Mouse (Mus musculus): Measurements from ENCODE around the gene Pnmal2. TPM values are rescaled to one million over a fixed set of nuclear protein-coding genes. Genes with fewer than 3 reads are reported as not detected.

The Pnmal2 gene
- polyA plus RNA-seq, 1 experiment from 2014 or later: 12.2 TPM

DNA sequence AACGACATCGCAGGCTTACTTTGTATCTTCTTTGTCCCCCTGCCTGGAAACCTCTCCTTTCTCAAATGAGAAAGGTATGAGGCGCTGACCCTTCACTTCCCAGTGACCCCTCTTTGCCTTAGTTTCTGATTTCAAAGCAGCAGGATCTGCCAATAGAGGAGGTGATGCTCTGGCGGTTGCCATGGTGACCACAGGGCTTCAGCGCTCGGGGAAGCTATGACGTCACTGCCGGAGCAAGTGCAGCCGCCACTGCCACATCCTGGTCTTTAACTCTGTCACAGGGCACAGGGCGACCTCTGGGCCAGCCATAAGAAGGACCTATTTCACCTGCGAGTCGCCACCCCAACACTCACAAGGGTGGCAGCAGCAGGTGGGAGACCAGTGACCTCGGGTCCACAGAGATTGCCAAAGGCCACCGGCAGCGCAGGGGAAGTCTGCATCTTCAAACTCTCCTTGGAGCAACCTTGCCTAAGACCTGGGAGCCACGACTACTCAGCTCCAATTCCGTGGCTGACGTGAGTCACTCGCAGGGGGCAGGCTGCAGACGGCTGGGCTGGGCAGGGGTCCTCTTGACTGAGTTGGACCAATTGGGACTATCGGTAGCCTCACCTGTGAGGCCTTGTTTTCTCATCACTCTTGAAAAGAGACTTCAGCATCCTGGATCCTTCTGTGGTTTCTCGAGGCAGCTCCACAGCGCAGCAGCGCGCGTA is 38.5 kb downstream of the Pnmal2 start, which contains the start of gene Gm42372:
Gene Gm42372, plus strand, starts transcription at position 228 of the 710 bp plus-strand sequence.
- WGBS: 22% methylated on average over 26 of the region's 26 CpGs
- H3K9me3 ChIP-seq: no peaks in the 10 kb centered on the region
- peaks cover 49% of the 10 kb centered on the region for H3K4me1 ChIP-seq (replicated peaks)
- peak within 1 kb of the TSS; percentile 82 for H3K27ac ChIP-seq
- no peaks in the 10 kb centered on the region for H3K27me3 ChIP-seq (ENCODE audit: insufficient read depth, poor library complexity, severe bottlenecking)
- H3K4me3 ChIP-seq: peak within 1 kb of the TSS; percentile 53
- peak; percentile 87 for DNase-seq (ENCODE audit: low spot score)
- H3K36me3 ChIP-seq: peaks cover 6% of the 10 kb centered on the region; the same call in 1 of the 2 replicates

GRCm38 (mm10) chr7:16987541-16988149 is 43.2 kb downstream of the Pnmal2 start:
- Histone ChIP-seq H3K36me3 (peaks cover 6% of the 10 kb centered on the region; the same call in 1 of the 2 replicates), H3K27ac (0 out of 2 replicates have a peak overlapping the region, but pooled peaks have one; percentile 18), H3K4me3 (no peak overlapping the region), H3K4me1 (replicated peaks) (peaks cover 53% of the 10 kb centered on the region), H3K27me3 (ENCODE audit: insufficient read depth, poor library complexity, severe bottlenecking) (no peaks in the 10 kb centered on the region), H3K9me3 (peaks cover 4% of the 10 kb centered on the region; the same call in 1 of the 2 replicates)
- WGBS: 72% methylated on average over 7 of the region's 7 CpGs
- DNase-seq (ENCODE audit: low spot score): no peak

DNA sequence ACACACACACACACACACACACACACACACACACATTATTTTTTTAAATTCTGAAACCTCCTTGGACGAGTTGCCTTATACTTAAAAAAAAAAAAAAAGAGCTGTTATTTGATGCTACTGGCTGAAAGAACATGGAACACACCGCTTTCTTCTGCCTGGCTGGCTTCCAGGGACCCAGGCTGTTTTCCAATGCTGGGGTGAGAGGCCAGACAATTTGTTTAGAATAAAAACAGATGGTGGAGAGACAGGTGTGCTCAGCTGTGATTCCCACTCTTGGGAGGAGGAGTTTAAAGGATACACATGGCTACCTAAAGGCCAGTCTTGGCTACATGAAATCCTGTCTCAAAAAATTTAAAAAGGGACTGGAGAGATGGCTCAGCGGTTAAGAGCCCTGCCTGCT is 43.9 kb downstream of the Pnmal2 start:
- WGBS: 71% methylated on average over 3 of the region's 3 CpGs
- H3K27me3 ChIP-seq (ENCODE audit: insufficient read depth, poor library complexity, severe bottlenecking): no peaks in the 10 kb centered on the region
- peak overlapping the region; percentile 18; the same call in 1 of the 2 replicates for H3K27ac ChIP-seq
- H3K9me3 ChIP-seq: peaks cover 4% of the 10 kb centered on the region; the same call in 1 of the 2 replicates
- peaks cover 6% of the 10 kb centered on the region; the same call in 1 of the 2 replicates for H3K36me3 ChIP-seq
- peaks cover 49% of the 10 kb centered on the region for H3K4me1 ChIP-seq (replicated peaks)
- H3K4me3 ChIP-seq: no peak overlapping the region
- DNase-seq (ENCODE audit: low spot score): no peak

- Histone ChIP-seq H3K4me3 (no peak overlapping the region), H3K27ac (peak overlapping the region; percentile 87), H3K36me3 (peaks cover 8% of the 10 kb centered on the region; the same call in 1 of the 2 replicates), H3K4me1 (replicated peaks) (peaks cover 57% of the 10 kb centered on the region), H3K27me3 (ENCODE audit: insufficient read depth, poor library complexity, severe bottlenecking) (peaks cover 3% of the 10 kb centered on the region; the same call in 1 of the 2 replicates), H3K9me3 (peaks cover 8% of the 10 kb centered on the region)
- no peak for DNase-seq (ENCODE audit: low spot score)
- WGBS: 34% methylated on average over 15 of the region's 15 CpGs
Measured at GRCm38 (mm10) chr7:16990006-16990744, 45.7 kb downstream of the Pnmal2 start.

GRCm38 (mm10) chr7:16991681-16992450 is 47.4 kb downstream of the Pnmal2 start:
- Histone ChIP-seq H3K4me1 (replicated peaks) (peaks cover 73% of the 10 kb centered on the region), H3K4me3 (peak overlapping the region; percentile 27; the same call in 1 of the 2 replicates), H3K27me3 (ENCODE audit: insufficient read depth, poor library complexity, severe bottlenecking) (peaks cover 5% of the 10 kb centered on the region; the same call in 1 of the 2 replicates), H3K9me3 (peaks cover 8% of the 10 kb centered on the region), H3K36me3 (peaks cover 20% of the 10 kb centered on the region), H3K27ac (peak overlapping the region; percentile 88)
- DNase-seq (ENCODE audit: low spot score): peak; percentile 84
- WGBS: 63% methylated on average over 18 of the region's 18 CpGs

GRCm38 (mm10) chr7:16992451-16992807 is 47.9 kb downstream of the Pnmal2 start, which contains the start of gene Ccdc8:
Gene Ccdc8, plus strand, starts transcription at chr7:16992708.
- H3K27me3 ChIP-seq (ENCODE audit: insufficient read depth, poor library complexity, severe bottlenecking): peaks cover 5% of the 10 kb centered on the region; the same call in 1 of the 2 replicates
- H3K9me3 ChIP-seq: peaks cover 8% of the 10 kb centered on the region
- peak within 1 kb of the TSS; percentile 66 for H3K4me3 ChIP-seq
- H3K4me1 ChIP-seq (replicated peaks): peaks cover 72% of the 10 kb centered on the region
- no peak for DNase-seq (ENCODE audit: low spot score)
- peak within 1 kb of the TSS; percentile 92 for H3K27ac ChIP-seq
- WGBS: 95% methylated on average over 5 of the region's 5 CpGs
- peaks cover 24% of the 10 kb centered on the region for H3K36me3 ChIP-seq

GRCm38 (mm10) chr7:16993651-16994399 is 49.3 kb downstream of the Pnmal2 start:
- H3K4me1 ChIP-seq (replicated peaks): peaks cover 63% of the 10 kb centered on the region
- DNase-seq (ENCODE audit: low spot score): peak; percentile 85
- H3K4me3 ChIP-seq: peak overlapping the region; percentile 66
- peaks cover 5% of the 10 kb centered on the region; the same call in 1 of the 2 replicates for H3K27me3 ChIP-seq (ENCODE audit: insufficient read depth, poor library complexity, severe bottlenecking)
- peaks cover 38% of the 10 kb centered on the region for H3K36me3 ChIP-seq
- peak overlapping the region; percentile 92 for H3K27ac ChIP-seq
- WGBS: 2% methylated on average over 27 of the region's 27 CpGs
- peaks cover 8% of the 10 kb centered on the region for H3K9me3 ChIP-seq

DNA sequence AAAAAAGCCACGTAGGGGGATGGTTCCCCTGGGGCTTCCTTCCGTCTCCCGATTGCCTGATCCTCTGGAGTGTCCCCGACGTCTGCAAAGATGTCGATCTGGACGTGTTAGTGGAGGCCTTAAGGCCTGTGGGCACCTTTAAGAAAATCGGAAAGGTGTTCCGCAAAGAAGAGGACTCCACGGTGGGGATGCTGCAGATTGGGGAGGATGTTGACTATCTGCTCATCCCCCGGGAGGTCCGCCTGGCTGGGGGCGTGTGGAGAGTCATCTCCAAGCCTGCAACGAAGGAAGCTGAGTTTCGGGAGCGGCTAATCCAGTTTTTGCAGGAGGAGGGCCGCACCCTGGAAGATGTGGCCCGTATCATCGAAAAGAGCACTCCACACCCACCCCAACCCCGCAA is 49.9 kb downstream of the Pnmal2 start:
- H3K27ac ChIP-seq: peak overlapping the region; percentile 92
- DNase-seq (ENCODE audit: low spot score): no peak
- H3K4me1 ChIP-seq (replicated peaks): peaks cover 63% of the 10 kb centered on the region
- WGBS: 13% methylated on average over 20 of the region's 20 CpGs
- H3K36me3 ChIP-seq: peaks cover 42% of the 10 kb centered on the region
- H3K4me3 ChIP-seq: peak overlapping the region; percentile 66
- peaks cover 5% of the 10 kb centered on the region; the same call in 1 of the 2 replicates for H3K27me3 ChIP-seq (ENCODE audit: insufficient read depth, poor library complexity, severe bottlenecking)
- H3K9me3 ChIP-seq: peaks cover 7% of the 10 kb centered on the region

DNA sequence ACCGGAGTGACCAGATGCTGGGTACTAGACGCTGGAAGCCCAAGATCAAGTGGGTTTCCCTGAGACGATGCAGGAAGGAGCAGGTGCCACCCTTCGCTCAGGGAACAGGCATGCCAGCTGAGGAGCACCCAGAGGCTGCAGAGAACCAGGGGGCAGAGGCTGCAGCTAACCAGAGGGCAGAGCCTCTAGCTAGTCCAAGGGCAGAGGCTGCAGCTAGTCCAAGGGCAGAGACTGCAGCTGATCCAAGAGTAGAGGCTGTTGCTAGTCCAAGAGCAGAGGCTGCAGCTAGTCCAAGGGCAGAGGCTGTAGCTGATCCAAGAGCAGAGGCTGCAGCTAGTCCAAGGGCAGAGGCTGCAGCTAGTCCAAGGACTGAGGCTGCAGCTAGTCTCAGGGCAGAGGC is 50.9 kb downstream of the Pnmal2 start:
- no peak for DNase-seq (ENCODE audit: low spot score)
- Histone ChIP-seq H3K27me3 (ENCODE audit: insufficient read depth, poor library complexity, severe bottlenecking) (peaks cover 5% of the 10 kb centered on the region; the same call in 1 of the 2 replicates), H3K9me3 (peaks cover 4% of the 10 kb centered on the region; the same call in 1 of the 2 replicates), H3K36me3 (peaks cover 47% of the 10 kb centered on the region), H3K27ac (peak overlapping the region; percentile 92), H3K4me3 (peak overlapping the region; percentile 66), H3K4me1 (replicated peaks) (peaks cover 58% of the 10 kb centered on the region)
- WGBS: 96% methylated on average over 4 of the region's 4 CpGs

Data from hindbrain, embryonic 10.5 days (tissue).